Mouse (Mus musculus) neural tube, embryonic 14.5 days (tissue): Measurements from ENCODE around the gene Gm20388. TPM values are rescaled to one million over a fixed set of nuclear protein-coding genes. Genes with fewer than 3 reads are reported as not detected.
A peak's percentile ranks its signal among the peaks of the same experiment; 100 is the strongest.

Source experiments
- ATAC-seq: fragments of 200-750 bp; cut with Nextera tagmentation; 2 replicates; pipeline ENCODE4 v1.8.0; 2017; ENCODE audit warnings: low read depth, mild to moderate bottlenecking, moderate TSS enrichment, moderate library complexity
- H3K27ac ChIP-seq: fragments of 300-500 bp; sonication (generic); 2 replicates; pipeline ENCODE4 v1.5.1; 2014; ENCODE audit warnings: low read depth, mild to moderate bottlenecking, control low read depth, low read length, moderate library complexity, mixed read lengths
- H3K27me3 ChIP-seq: fragments of 300-500 bp; sonication (generic); 2 replicates; pipeline ENCODE4 v1.6.1; 2014; ENCODE audit warnings: low read length; ENCODE audit not compliant: control insufficient read depth, insufficient read depth
- H3K36me3 ChIP-seq: fragments of 300-500 bp; sonication (generic); 2 replicates; pipeline ENCODE4 v1.6.1; 2014; ENCODE audit warnings: low read length, mixed read lengths; ENCODE audit not compliant: control insufficient read depth, insufficient read depth
- H3K4me1 ChIP-seq: fragments of 300-500 bp; sonication (generic); 2 replicates; pipeline ENCODE4 v1.6.1; 2014; ENCODE audit warnings: low read length; ENCODE audit not compliant: control insufficient read depth, insufficient read depth
- H3K4me2 ChIP-seq: fragments of 300-500 bp; sonication (generic); 2 replicates; pipeline ENCODE4 v1.6.1; 2014; ENCODE audit warnings: mild to moderate bottlenecking, low read depth, low read length, control low read depth
- H3K4me3 ChIP-seq: fragments of 300-500 bp; sonication (generic); 2 replicates; pipeline ENCODE4 v1.5.1; 2014; ENCODE audit warnings: low read depth, low read length, control low read depth, mixed read lengths
- H3K9ac ChIP-seq: fragments of 300-500 bp; sonication (generic); replicated peaks from 2 replicates; pipeline ENCODE4 v1.6.1; 2014; ENCODE audit warnings: low read depth, mild to moderate bottlenecking, control low read depth, low read length, mixed read lengths
- H3K9me3 ChIP-seq: fragments of 300-500 bp; sonication (generic); 2 replicates; pipeline ENCODE4 v1.6.1; 2016; ENCODE audit warnings: low read length; ENCODE audit not compliant: control insufficient read depth
- WGBS: fragments of 180-500 bp; shearing (Covaris S2); extraction: QIAGEN DNeasy Blood & Tissue Kit; methylation state at CpG from one replicate; pipeline ENCODE4 v1.1.7; 2014; 5-methylcytosine and 5-hydroxymethylcytosine counted together
- polyA plus RNA-seq: library from polyadenylated mRNA; unstranded; fragments of >200 nt; fragmentation: Nextera tagmentation; extraction: Ambion mirVana; gene quantifications from 2 replicates; pipeline ENCODE4 v1.2.1, GENCODE M21; 2014

Gm20388 gene
- polyA plus RNA-seq, 1 experiment from 2014 or later = 10.3 TPM

DNA sequence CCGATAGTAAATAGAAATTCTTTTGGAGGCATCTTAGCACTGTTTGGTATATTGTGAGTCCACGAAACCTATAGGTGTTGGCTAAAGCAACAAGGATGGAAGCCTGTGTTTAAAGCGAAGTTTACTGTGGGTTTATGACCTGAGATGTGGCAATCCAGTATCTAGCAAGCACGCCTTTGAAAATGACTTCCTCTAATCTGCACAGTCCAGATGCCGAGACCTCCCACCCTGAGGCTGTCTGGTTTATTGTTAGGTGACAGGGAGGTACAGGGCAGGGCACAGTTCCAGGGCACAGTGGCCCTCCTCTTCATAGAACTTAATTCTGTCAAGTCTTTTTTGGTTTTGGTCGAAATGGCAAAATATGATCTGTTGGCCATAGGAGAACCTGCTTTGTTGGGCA lies 3166.6 kb downstream of the Gm20388 start:
- no peaks in the 10 kb centered on the region for H3K9me3 ChIP-seq
- no peaks in the 10 kb centered on the region for H3K27me3 ChIP-seq
- H3K36me3 ChIP-seq = peaks cover 56% of the 10 kb centered on the region
- 93% methylated on average over 6 of the region's 6 CpGs for WGBS
- no peak overlapping the region for H3K4me3 ChIP-seq
- H3K4me1 ChIP-seq = no peaks in the 10 kb centered on the region
- no peak for ATAC-seq
- no peak overlapping the region for H3K9ac ChIP-seq
- H3K4me2 ChIP-seq = no peak overlapping the region
- H3K27ac ChIP-seq = no peak overlapping the region

DNA sequence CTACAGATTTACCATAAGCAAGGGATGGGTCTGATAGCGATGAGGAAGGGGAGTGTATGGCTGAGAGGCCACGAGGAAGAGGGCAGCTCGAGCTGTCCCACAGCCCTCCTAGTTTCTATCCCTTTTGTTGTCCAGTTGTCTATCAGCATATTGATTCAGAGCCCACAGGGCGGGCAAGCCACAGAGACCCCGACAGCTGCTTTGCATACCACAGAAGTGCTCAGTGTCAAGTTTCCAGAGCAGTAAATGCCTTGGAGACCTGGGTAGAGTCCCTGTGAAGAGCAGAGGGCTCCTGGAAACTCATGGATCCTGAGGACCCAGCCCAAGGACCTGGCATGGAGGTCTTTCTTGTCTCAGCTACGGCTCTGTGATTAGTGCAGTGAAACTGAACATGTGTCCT lies 3172.4 kb downstream of the Gm20388 start:
- no peaks in the 10 kb centered on the region for H3K27me3 ChIP-seq
- H3K9me3 ChIP-seq = no peaks in the 10 kb centered on the region
- H3K9ac ChIP-seq = no peak overlapping the region
- H3K4me1 ChIP-seq = no peaks in the 10 kb centered on the region
- H3K36me3 ChIP-seq = peaks cover 60% of the 10 kb centered on the region
- no peak overlapping the region for H3K27ac ChIP-seq
- 87% methylated on average over 6 of the region's 6 CpGs for WGBS
- H3K4me3 ChIP-seq = no peak overlapping the region
- ATAC-seq = no peak
- H3K4me2 ChIP-seq = no peak overlapping the region

DNA sequence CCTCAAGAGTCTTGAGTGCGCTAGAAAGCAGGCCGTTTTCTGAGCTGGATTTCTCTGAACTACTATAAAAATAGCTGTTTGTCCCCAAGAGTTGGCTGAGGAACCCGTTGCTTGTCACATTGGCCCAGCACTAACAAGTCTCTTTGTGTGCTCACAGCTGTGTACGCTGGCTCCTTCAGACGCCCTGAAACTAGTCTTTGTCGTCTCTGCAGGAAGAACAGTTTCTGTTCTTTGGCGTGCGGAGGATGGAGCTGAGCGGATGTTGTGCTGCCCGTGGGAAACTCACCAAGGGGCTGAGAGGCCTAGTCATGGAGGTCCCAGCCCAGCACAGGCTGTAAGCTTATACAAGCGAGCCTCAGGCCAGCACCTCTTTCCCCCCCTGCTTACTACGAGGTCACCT lies 3173.0 kb downstream of the Gm20388 start:
- Histone ChIP-seq H3K4me1 (no peaks in the 10 kb centered on the region), H3K4me3 (no peak overlapping the region), H3K4me2 (no peak overlapping the region), H3K36me3 (peaks cover 61% of the 10 kb centered on the region), H3K27ac (no peak overlapping the region), H3K9me3 (no peaks in the 10 kb centered on the region), H3K9ac (no peak overlapping the region), H3K27me3 (no peaks in the 10 kb centered on the region)
- 87% methylated on average over 12 of the region's 12 CpGs for whole genome bisulfite sequencing
- ATAC-seq = no peak

DNA sequence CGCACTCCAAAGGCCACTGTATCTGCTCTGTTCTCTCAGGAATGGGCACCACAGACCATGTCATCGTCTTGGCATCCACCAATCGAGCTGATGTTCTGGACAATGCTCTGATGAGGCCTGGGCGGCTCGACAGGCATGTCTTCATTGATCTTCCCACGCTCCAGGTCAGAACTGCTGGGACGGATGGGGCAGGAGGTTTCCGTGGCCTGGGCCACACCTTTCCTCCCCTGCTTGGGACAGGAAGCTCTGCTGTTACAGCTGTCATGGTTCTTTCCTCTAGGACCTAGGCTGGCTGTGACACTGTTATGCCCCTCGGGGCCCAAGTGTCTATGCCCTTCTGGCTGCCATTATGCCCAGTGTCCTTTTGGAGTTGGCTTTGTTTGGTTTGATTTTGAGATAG lies 3176.6 kb downstream of the Gm20388 start:
- H3K36me3 ChIP-seq = peaks cover 66% of the 10 kb centered on the region
- no peak overlapping the region for H3K4me3 ChIP-seq
- H3K9ac ChIP-seq = no peak overlapping the region
- no peaks in the 10 kb centered on the region for H3K27me3 ChIP-seq
- no peaks in the 10 kb centered on the region for H3K4me1 ChIP-seq
- WGBS = 90% methylated on average over 9 of the region's 9 CpGs
- H3K27ac ChIP-seq = no peak overlapping the region
- no peaks in the 10 kb centered on the region for H3K9me3 ChIP-seq
- ATAC-seq = no peak
- no peak overlapping the region for H3K4me2 ChIP-seq

DNA sequence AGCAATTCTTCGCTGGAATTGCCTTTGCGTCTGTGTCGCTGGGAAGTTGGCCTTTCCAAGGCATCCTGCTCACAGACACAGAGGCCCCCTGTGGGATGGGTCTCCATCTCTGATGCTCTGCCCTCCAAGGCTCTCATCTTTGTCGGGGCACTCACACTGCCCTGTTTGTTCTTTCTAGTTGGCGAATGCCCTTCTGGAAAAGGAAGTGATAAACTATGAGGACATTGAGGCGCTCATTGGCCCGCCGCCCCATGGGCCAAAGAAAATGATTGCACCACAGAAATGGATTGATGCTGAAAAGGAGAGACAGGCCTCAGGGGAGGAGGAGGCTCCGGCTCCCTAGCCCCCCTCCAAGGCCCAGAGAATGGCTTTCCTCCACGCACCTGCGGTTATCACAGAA lies 3186.6 kb downstream of the Gm20388 start:
- no peak overlapping the region for H3K4me3 ChIP-seq
- H3K36me3 ChIP-seq = peaks cover 33% of the 10 kb centered on the region
- no peaks in the 10 kb centered on the region for H3K27me3 ChIP-seq
- no peaks in the 10 kb centered on the region for H3K4me1 ChIP-seq
- H3K4me2 ChIP-seq = no peak overlapping the region
- no peaks in the 10 kb centered on the region for H3K9me3 ChIP-seq
- H3K9ac ChIP-seq = no peak overlapping the region
- 81% methylated on average over 11 of the region's 11 CpGs for WGBS
- 0 out of 2 replicates have a peak overlapping the region, but pooled peaks have one; percentile 34 for H3K27ac ChIP-seq
- no peak for ATAC-seq

DNA sequence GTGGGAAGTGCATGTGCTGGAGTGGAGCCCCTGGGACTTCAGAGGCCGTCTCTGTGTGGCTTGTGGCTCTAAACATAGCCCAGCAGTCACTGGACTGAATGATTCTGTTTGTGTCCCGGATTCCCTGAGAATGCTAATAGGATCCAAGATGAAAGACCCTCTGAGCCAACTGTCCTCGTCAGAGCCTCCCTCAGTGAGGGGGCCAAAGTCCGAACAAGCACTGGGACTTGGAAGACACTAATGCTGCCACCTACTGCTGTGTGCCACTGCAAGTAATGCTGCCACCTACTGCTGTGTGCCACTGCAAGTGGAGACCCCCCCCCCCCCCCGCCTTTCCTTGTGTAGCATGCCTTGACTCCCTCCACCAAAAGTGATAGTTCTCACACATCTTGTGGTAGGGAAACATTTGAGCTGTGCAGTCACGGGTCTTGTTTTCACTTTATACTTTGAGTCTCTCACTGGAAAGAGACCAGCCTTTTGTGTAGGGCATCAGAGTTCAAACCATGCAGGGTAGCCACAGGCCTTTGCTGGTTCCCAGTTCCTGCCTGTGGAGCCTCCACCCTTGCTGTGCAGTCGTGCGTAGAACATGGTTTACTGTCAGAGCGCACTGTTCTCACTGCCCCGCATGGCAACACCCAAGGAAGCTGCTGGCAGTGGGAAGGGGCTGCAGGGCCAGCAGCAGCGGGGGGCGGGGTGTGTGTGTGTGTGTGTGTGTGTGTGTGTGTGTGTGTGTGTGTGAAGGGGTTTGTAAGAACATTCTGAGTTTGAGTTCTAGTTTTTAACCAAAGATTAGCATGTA lies 3187.3 kb downstream of the Gm20388 start:
- no peak for ATAC-seq
- H3K4me1 ChIP-seq = no peaks in the 10 kb centered on the region
- H3K9ac ChIP-seq = no peak overlapping the region
- H3K4me3 ChIP-seq = no peak overlapping the region
- no peak overlapping the region for H3K4me2 ChIP-seq
- H3K9me3 ChIP-seq = no peaks in the 10 kb centered on the region
- H3K36me3 ChIP-seq = peaks cover 33% of the 10 kb centered on the region
- H3K27ac ChIP-seq = 0 out of 2 replicates have a peak overlapping the region, but pooled peaks have one; percentile 10
- no peaks in the 10 kb centered on the region for H3K27me3 ChIP-seq
- WGBS = 67% methylated on average over 12 of the region's 12 CpGs

DNA sequence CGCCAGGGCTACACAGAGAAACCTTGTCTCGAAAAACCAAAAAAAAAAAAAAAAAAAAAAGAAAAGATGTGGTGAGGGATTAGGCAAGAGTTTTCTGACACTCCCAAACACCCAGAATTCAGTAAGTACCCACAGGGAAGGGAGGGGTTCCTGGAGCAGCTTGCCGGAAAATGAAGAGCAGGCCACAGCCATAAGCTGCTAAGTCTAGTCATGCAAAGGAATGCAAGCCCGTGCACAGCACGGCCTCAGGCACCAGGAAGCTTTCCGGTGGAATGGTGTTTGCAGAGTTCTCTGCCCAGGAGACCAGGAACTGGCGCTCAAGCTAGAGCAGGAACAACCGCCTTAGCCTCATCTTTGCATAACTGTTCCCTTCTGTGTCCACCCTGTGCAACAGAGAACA lies 3189.6 kb downstream of the Gm20388 start:
- no peak for ATAC-seq
- Histone ChIP-seq H3K4me1 (peaks cover 11% of the 10 kb centered on the region), H3K4me2 (no peak overlapping the region), H3K4me3 (no peak overlapping the region), H3K27ac (no peak overlapping the region), H3K36me3 (peaks cover 34% of the 10 kb centered on the region), H3K9me3 (no peaks in the 10 kb centered on the region), H3K9ac (no peak overlapping the region), H3K27me3 (no peaks in the 10 kb centered on the region)
- 72% methylated on average over 8 of the region's 8 CpGs for WGBS

DNA sequence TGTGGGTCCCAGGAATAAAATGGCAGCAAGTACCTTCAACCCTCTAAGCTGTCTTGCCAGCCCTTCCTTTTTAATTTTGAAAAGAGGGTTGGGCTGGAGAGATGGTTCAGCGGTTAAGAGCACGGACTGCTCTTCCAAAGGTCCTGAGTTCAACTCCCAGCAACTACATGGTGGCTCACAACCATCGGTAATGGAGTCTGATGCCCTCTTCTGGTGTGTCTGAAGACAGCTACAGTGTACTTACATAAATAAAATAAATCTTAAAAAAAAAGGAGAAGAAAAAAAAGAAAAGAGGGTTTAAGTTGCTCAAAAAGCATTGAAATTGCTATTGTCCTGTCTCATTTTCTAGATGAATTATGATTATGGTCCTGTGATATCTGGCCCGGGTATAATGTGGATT lies 3190.6 kb downstream of the Gm20388 start:
- Histone ChIP-seq H3K27me3 (no peaks in the 10 kb centered on the region), H3K9me3 (no peaks in the 10 kb centered on the region), H3K27ac (no peak overlapping the region), H3K36me3 (peaks cover 36% of the 10 kb centered on the region), H3K4me1 (peaks cover 11% of the 10 kb centered on the region), H3K4me3 (no peak overlapping the region; the same call in 1 of the 2 replicates), H3K4me2 (no peak overlapping the region), H3K9ac (no peak overlapping the region)
- WGBS = 74% methylated on average over 4 of the region's 4 CpGs
- ATAC-seq = no peak

DNA sequence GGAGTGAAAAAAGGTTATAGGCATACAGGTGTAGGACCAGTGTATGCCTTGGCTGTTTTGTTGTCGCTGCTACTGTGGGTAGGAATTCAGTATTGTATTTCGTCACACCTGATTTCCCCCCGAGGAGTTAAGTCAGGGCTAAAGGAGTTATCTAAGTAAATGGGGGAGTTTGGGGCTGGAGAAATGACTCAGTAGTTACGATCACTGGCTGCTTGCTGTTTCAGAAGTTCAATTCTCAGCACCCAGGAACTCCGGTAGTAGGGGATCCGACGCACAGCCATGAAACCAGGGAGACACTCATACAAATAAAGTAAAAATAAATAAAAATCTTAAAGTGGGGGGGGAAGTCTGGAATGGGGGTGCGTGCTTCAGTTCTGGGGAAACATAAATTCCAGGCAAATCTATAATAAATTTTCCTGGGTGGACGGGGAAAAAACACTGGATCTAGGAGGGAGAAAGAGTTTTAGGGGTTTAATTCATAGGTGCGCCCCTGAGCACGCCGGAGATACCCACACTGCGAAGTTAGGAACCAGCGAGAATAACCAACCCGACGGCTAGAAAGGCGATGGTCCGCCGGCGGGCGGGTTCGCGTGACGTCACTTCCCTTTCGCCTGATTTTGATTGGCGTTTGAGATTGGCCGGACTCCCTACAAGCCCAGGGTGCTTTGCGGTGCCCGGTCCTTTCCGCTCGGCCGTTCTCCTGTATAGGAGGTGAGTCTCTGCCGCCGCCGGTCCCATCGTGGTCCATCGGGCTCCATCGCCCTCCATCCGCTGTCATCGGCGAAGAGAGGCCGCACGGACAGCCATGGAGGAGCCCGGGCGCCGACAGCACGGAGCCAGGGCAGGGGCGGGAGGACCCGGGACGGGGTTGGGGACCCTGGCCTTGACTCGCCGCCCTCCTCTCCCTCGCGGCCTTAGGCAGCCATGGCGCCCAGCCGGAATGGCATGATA lies 3191.4 kb downstream of the Gm20388 start, which contains the start of gene Rpl13:
Rpl13 (plus strand) TSS at position 616 of the 951 bp plus-strand sequence.
- ATAC-seq = peak; percentile 96
- peak within 1 kb of the TSS; percentile 88 for H3K4me3 ChIP-seq
- WGBS = 2% methylated on average over 56 of the region's 56 CpGs
- peak within 1 kb of the TSS; percentile 87 for H3K4me2 ChIP-seq
- H3K36me3 ChIP-seq = peaks cover 36% of the 10 kb centered on the region
- no peaks in the 10 kb centered on the region for H3K27me3 ChIP-seq
- peak within 1 kb of the TSS; percentile 92 for H3K9ac ChIP-seq
- peak within 1 kb of the TSS; percentile 95 for H3K27ac ChIP-seq
- peaks cover 11% of the 10 kb centered on the region for H3K4me1 ChIP-seq
- no peaks in the 10 kb centered on the region for H3K9me3 ChIP-seq
